Mouse (Mus musculus) testis, postnatal 14 days (tissue): ENCODE data around the gene Tut1.

Experiments used
- DNase-seq: peaks from one replicate; pipeline ENCODE4 v3.0.0; 2021; ENCODE audit warnings: low spot score

Tut1 gene

DNA sequence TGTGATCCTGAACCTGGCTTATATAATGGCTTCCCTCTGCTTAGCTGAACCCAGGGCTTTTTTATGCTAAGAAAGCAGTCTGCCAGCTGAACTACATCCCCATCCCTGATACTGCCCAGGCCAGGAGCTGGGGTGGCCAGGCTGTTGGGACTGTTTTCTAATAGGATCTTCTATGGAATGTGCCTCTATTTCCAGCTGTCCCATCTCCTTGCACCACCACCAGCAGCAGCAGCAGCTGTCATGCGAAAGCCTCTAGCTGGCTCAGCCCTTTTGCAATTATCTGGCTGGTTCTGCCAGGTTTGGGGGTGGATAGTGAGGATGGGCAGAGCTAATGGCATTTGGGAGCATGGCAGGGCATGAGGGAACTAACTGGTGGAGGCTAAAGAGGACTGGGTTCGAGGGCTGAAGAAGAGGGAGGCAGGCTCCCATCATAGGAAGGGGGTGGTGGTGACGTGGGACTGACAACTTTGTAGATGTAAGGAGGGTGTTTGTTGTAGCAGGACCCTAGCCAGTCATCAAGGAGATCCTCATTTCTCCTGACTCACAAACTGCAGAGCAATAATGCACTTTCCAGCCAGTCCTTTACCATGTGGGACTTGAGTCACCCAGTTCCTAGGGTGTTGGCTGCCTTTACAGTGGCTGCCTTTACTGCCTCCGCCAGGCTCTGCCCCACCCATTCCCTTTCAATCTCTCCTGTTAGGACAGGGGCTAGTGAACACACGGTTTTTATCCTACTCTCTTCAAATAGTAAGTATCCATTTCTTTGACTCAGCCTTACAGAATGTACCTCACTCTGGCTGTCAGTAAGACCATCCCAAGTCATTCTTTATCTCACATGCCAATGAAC lies 28.9 kb downstream of the Tut1 start:
- DNase-seq, result no peak

DNA sequence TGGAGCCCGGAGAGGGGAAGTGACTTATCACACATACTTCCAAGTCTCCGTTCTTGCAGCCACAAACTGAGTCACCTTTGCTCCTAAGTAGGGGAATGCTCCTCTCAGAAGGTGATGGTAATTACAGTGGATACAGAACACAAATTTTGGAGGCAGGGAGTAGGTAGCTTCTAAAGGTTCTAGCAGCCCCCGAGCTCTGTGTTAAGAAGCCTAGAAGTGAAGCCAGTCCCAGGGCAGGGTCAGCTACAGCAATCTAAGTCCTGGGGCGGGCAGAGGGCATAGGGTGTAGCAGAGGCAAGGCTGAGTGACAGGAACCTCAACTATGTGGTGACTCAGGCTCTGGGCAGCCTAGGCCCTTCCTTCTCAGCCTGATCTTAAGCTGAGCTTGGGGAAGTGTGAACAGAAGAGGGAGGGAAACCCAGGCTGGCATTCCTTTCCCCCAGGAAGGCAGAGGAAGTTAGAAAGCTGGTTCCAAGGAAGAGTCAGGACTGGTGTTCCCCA lies 29.6 kb downstream of the Tut1 start:
- DNase-seq, result no peak

DNA sequence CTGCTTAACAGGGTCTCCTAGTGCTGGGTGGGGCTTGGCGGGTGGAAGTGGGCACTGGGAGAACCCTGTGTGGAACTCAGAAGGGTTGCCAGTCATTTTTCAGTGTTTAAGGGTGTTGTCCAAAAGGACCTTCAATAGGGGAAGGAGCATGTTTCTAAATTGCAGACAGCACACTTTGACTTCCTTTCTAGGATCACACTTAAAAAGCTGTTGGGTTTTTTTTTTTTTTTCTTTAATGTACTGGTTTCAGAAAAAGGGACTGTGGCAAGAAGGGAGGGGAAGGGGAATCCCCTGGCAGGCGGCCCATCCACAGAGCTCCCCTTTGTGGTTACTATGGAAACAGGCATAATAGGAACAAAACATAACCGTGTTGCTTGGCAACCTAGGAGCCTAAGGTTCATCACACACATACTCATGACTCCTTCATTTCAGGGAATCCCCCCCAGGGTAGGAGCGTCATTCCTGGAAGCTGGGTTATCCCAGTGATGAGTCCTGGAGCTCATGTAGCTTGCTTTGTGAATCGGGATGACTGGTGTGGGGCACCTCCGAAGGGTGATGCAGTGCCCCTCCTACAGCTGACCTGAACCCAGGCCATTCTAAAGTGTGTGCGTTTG lies 30.7 kb downstream of the Tut1 start:
- peak; percentile 51 for DNase-seq

DNA sequence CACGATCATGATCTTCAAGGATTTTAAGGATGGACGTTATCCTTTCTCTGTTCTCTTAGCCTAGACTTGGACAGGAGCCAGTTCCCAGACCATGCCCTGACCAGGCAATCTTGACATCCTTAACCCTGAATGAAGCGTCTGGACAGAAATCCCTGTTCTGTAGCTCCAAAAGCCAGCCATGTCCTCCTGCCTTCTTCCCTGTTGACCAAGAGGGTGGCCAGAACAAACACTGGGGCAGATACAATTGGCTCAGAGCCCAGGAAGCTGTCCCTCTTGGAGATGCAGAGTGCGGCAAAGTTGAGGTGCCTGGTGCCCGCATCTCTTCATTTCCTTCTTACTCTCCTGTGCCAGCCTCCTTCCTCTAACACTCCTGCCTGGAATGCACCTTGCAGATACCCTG lies 32.2 kb downstream of the Tut1 start:
- DNase-seq, result no peak

DNA sequence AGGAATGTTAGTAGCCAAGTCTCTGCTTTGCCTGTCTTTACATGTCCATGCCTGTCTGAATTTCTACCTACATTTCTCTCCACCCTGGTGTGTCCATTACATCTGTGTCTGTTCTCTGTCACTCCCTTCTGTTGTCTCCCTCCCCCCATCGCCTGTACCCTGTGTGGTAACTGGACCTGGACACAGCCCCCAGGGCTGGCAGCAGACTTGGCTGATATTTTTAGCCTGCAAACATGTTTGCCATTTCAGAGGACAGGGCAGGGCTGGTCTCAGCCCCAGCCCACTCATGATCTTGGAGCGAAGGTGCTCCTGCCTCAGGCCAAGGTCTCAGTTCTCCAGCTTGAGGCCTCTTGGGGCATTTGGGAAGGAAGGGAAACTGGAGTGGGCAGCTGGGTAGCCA lies 34.2 kb downstream of the Tut1 start:
- DNase-seq, result no peak

DNA sequence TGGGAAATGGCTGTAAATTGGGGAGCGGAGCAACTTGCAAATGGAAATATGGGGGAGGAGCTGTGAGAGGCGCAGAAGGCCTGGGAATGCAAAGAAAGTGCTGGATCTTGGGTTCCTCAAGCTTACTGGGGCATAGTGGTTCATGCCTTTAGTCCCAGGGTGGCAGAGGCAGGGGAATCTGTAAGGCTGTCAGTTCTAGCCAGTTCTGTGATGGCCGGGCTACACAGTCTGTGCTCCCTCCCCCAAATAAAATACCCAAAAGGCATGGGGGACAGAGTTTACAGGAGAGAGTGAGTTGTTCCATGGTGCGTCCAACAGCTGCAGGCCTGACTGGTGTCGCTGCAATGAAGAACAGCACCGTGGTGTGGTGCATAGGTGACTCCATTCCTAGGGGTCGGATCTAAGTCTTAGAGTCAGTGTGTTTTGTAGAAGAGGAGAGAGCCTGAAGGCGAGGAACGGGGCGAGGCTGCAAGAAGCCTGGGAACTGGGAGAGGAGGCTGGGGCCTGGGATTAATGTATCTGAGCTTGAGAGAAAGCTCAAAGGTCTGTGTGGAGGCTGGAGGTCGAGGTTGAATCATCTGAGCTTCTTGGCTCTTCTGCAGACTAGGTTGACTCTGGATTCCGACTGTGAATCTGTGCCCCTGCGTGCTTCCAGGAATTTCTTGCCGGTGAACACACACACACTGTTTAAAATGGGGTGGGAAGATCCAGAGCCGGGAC lies 34.9 kb downstream of the Tut1 start:
- no peak for DNase-seq

DNA sequence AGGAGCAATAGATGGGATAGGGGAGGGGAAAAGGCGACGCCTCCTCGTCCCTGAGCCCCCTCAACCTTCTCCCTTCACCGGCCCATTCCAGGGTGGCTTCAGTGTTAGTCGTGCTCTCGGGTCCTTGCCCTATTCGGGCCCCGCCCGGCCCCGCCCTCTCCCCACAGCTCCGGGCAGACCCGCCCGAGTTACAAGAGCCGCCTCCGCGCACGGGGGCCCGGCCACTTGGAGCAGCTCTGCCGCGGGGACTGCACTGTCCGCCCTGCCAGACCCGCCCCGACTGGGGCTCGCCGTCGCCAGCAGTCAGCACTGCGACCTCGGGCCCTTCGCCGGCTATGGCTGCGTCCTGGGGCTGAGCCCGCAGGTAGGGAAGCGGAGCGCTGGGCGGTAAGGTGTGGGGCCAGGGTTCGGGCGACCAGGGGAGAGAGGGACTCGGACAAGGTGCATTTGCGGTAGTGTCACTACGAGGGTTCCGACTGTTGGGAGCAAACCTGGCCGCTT lies 35.5 kb downstream of the Tut1 start, which contains the start of gene Ahnak:
Ahnak (plus strand) TSS at position 219 of the 501 bp plus-strand sequence.
- peak; percentile 53 for DNase-seq

DNA sequence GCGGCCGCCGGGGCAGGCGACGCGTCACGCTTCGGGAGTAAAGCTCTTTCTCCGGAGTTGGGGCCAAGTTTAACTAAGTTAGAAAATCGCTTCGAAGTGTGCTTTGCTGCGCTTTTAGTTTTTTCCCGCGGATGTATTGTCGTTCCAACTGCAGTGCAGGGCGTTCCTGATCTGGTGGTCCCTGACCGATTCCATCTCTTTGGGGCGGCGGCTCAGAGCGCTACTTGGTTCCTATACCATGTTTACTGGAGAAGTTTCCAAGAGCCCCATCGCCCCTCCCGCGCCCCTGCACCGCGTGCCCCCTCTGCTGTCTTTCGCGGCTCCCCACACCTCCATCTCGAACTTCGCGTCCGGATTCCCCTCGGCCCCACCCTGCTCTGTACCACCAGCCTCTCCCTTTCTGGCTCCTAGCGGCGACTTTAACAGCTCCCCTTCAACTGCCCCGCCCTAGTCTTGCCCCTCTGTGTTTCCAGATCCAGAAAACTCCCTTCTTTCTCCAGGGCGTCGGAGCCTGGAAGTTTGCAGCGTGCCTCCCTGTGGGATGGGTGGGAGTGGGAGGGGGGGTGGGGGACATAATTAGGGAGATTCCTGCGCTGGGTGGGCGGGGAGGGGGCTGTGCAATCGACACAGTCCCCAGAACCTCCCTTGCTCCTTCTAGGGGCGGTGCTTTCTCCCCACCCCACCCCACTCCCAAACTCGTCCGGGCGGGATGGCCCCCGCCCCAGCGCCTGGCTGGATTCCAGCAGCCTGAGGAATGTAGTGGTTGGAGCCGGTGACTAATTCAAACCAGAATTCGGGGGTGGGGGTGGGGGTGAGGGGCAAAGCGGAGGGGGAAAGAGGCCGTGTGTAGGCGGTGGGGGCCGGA lies 36.2 kb downstream of the Tut1 start:
- DNase-seq, result peak; percentile 76

DNA sequence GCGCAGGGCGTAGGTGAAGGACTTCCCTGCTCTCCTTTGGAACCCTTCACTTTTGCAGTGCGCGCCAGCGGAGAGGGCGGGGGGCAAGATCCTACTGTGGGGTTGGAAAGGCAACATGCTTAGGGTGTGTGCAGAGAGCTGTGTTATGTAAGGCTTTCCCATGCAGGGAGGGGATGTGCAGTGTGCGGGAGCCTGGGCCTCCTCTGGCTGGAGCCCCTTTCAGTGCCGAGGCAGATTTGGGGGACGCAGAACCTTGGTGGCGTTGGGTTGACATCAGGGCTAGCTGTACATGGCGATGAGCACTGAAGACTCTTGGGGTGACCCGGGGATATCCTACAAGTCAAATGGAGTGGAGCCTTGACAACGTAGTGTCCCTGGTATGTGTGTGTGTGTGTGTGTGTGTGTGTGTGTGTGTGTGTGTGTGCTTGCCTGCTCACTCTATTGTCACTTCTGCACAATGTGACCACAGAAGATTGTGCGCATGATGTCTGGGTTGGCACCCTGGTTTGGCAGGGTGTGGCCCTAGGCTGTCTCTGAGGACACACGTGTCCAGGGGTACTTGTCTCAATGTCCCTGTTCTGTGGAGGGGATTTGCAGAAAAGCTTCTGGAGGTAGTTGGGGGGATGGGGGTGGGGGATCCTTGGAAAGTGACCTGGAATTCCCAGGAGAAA lies 36.9 kb downstream of the Tut1 start:
- DNase-seq, result no peak

DNA sequence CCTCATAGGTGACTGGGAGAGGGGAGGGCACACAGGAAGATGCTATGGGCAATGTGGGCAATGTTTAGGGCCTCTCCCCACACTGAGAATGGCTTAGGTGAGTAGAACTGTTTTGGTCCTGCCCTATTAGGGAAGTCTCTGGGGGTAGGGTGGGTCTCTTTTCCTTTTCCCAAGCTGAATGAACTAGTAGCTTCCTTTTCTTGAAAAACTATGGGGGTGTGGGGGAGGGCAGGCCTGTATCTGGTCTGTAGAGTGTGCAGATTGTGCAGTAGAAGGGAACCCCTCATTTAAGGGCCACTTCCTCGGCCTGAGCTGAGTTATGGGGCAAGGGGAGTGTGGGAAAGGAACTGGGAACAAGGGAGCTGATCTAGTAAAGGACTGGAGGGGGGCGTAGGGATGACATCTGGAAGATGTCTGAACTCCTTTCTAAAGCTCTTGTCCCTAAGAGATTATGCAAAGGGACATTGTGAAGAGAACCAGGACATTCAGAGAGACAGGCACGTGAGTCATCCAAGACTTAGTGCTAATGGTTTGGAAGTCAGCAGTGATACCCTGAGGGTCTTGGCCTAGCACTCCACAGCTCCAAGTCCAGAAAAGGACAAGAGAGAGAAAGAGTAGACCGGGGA lies 37.7 kb downstream of the Tut1 start:
- no peak for DNase-seq

DNA sequence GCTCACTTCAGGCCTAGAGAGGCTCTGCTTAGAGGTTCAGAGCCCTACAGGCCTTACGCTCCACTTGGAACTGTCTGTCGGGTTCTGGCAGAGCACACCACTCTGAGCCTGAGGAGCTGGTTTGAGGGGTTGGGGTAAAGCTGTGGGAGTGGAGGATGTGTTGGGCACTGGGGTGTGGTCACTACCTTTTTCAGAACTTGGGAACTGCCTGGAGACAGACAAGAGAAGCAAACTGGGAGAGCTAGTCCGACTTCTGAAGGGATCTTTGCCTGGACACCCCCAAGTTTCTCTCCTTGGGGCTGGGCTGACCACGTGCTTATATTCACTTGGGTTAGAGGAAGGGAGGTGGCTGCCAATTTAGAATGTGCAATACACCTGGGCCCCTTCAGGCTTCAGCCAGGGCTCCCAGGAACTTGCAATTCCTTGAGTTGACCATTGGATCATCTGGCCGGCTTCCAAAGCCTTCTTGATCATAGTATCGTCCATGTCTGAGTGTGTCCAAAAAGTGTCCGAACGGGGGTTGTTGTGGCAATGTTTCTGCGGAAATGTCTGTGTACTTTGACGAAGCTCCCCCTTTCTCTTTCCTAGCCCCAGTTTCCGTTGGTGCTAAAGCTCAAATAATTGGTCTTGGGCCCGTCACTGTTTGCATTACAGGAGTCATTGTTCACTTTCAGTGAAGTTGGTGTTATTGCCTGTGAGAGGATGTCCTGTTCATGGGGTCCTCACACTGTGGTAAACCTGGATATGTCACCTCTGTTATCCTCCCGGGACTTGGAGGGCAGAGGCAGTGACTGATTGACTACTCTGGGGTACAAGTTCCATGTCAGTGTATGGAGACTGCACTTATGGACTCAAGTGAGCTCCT lies 38.5 kb downstream of the Tut1 start:
- DNase-seq, result no peak

DNA sequence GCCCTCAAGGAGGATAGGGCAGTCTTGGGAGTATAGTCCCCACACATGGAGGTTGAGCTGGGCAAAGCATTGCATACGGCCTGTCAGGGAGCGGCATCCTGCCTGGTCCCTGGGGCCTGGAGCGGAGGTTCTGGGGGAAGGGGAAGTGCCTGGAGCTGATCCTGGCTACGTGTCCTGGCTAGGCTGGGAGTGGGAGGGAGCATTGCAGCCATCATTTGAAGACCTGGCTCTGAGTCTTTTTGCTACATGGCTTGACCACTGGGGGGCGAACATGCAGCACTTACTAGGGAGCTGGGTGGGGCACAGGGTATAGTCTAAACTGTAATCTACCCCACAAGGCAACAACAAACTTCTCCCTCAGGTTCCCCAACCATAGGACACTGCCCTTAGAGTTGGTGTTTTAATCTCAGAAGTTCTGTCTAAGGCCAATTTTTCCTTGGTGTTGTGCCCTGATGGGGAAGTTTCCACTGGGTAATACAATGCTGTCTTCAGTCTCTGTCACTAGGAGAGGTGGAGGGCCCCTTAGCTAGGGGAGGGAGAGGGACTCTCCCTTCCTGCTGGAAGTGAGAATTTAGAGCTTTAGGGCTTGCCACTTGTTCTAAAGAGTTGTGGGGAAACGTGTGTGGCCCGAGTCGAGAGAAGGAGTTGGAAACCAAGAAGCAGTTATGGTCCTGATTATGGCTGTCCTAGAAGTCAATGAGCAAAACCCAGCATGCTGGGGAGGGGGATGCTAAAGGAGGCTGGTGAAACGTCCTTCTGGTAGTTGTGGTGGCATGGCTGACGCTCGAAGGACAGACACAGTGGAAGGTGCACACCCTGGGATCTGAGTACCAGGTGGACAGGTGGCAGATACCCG lies 39.4 kb downstream of the Tut1 start:
- peak; percentile 55 for DNase-seq

DNA sequence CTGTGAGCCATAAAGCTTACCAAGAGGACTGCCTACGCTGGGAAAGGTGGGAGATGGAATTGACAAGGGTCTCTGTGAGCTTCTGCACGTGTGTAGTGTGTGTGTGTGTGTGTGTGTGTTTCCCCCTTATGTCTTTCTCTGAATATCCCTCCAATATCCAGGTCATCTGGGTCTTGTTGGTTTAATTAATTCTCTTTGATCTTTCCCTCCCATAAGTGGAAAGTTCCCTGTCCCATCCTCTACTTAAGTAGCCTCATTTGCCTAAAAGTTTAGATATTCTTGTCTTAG lies 39.9 kb downstream of the Tut1 start:
- DNase-seq, result no peak

DNA sequence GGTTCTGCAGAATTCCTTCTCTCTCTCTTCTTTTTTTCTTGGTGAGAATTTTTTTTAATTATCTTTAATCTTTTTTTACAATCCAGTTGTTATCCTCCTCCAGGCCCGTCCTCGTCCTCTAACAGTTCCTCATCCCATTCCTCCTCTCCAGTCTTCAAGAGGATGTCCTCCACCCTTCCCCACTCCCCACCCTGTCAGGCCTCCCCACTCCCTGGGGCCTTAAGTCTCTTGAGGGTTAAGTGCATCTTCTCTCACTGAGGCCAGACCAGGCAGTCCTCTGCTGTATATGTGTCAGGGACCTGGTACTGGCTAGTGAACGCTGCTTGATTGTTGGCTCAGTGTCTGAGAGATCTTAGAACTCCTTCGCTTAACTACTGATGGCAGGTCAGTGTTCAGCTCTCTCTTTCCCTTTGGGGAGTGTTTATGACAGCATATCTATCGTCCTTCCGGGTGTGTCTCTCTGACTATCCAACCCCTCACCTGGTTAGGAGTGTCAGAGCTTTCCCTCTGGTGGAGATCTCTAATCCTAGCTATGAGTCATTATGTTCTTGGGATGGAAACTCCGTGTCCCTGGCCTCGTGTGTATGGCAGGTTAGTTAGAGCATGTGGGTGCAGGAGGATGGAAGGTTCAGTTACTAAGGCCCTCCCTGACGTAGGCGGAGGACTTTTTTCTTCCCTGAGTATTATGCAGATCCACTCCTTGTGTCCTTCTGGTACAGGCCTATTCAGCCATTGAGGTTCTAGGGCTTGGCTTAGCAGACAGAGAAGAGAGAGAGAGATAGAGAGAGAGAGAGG lies 41.4 kb downstream of the Tut1 start:
- no peak for DNase-seq

DNA sequence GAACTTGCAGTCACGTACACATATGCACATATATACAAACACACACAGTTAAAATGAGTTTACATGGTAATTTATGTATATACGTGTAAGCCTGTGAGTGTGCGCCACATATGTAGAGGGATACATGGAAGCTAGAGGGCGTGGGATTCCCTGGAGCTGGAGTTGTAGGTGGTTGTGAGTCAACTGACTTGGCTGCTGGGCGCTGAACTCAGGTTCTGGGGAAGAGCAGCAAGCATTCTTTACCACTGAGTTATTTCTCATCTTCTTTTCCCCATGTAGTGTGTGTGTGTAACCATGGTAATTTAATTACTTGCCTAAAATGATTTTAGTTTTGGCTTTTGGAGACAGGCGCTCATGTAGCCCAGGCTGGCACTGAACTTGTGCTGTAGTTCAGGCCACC lies 43.0 kb downstream of the Tut1 start:
- no peak for DNase-seq

DNA sequence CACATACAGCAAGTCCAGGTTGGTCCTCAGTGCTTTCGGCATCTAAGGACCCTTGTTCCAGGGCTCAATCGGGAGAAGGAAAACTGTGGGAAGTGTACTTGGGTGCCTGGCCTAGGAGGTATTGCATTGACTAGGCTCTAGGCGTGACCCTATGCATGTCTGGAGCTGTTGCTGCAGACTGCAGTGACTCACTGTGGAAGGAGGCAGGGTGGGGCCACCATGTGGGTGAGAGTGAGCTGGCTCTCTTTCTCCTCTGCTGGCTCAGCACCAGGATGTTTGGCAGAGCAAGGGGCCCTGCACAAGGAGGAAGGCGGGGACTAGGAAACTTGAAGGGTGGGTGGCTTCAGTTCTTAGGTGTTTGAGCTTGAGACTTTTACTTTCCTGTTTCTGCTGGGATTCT lies 43.9 kb downstream of the Tut1 start:
- peak; percentile 62 for DNase-seq

DNA sequence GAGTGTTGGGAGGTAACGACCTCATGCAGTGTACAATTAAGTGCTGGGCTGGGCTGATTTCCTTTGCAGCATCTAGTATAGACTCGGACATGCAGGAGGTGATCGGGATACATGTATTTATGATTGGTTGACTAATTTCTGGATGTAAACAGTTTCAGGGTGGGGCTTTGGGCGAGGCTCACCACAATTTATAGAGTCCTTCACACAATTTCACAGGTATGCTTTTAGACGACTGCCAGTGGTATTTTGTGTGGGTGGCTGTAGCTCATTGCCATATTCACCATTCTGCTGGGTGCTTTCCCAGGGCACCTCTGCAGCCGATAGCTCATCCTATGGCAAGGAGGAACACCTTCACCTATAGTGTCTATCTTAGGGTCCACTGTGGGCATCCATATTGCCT lies 44.9 kb downstream of the Tut1 start:
- DNase-seq, result no peak

DNA sequence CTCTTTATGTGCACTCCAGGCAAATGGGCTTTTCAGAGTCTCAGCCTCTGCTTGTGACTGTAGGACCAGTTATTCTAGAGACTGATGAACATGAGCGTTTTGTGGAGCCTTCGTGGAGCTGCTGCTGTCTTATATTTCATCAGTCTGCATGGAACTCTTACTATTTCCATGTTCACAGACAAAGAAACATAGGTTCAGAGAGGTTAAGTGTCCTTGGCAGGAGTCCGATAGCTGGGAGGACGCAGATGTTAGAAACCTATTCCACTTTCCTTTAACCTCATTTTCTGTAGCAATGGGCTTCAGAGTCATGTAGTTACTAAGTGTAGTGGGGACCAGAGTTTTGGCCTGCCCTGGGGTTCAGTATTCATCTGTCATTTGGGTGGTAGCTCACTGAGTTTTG lies 45.6 kb downstream of the Tut1 start:
- no peak for DNase-seq
